Mouse (Mus musculus) testis, adult 2 months (tissue): Measurements from ENCODE around the gene 2810021J22Rik.

Experiments used
- CTCF ChIP-seq: fragments of 200-500 bp; IDR thresholded peaks from 2 replicates; pipeline ENCODE4 v1.5.1; 2012; ENCODE audit warnings: low read depth, mild to moderate bottlenecking, inconsistent platforms, low read length, moderate library complexity; ENCODE audit not compliant: control insufficient read depth, insufficient read depth, insufficient replicate concordance
- POLR2A ChIP-seq: fragments of 200-500 bp; IDR thresholded peaks from 2 replicates; pipeline ENCODE4 v1.6.1; 2012; ENCODE audit warnings: low read depth, mild to moderate bottlenecking, inconsistent platforms, low read length, moderate library complexity; ENCODE audit not compliant: control insufficient read depth

DNA sequence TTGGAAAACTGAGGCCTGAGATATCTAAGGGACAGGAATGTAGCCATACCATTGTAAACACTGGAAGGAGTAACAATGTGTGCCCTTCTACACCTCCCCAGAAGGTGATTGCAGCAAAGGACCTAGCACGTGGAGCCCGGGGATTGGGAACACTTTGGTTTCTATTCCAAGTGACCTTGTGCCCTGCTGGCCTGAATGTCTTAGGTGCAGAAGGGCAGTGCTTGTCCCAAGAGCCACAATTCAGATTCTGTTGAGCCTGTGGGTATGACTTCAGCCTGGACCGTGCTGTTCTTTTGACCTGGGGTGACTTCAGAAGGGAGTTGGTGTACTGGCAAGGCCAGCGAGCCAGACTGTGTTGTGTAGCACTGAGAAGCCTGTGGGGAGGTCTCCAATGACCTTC lies 3.9 kb downstream of the 2810021J22Rik start:
- no peak for TF ChIP-seq CTCF
- no peak for TF ChIP-seq POLR2A
